Mouse (Mus musculus): ENCODE data around the gene Prdm2. TPM values are rescaled to one million over a fixed set of nuclear protein-coding genes. Genes with fewer than 3 reads are reported as not detected.

Gene Prdm2
- total and polyA plus RNA-seq, 3 experiments, result 9.3 to 22.0 (median 20.1) TPM

DNA sequence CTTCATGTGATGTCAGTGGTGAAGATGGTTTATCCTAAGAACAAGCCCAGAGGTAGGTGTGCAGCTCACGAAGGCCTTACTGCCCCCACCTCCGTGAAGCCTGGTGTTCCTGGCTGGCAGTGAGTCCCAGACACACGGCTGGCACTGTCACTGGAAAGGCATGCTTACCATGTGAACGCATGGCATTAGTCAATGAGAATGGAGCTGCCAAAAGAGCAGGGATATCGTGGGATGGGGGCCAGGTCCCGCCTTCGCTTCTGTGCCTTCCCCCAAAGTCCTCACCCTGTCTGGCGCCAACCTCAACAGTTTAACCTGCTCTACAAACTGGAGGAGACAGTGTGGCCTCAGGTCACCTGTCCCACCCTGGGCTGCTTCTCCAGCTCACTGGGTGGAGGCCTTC lies 92.8 kb downstream of the Prdm2 start:
- Histone ChIP-seq H3K27me3 (ENCODE audit: control insufficient read depth, insufficient read depth, low read length) (no peaks in the 10 kb centered on the region), H3K36me3 (ENCODE audit: control insufficient read depth, insufficient read depth, low read length) (peaks cover 3% of the 10 kb centered on the region; the same call in 1 of the 2 replicates), H3K4me3 (no peak overlapping the region), H3K9ac (ENCODE audit: low read depth, low read length) (no peak overlapping the region), H3K79me2 (replicated peaks; ENCODE audit: control insufficient read depth, insufficient read depth, low read length) (no peaks in the 10 kb centered on the region; the same call in 1 of the 2 replicates), H3K27ac (no peak overlapping the region), H3K4me1 (ENCODE audit: control insufficient read depth, insufficient read depth, low read length) (peaks cover 18% of the 10 kb centered on the region)
- 49% methylated on average over 8 of the region's 8 CpGs for WGBS
- no peak for TF ChIP-seq POLR2A (IDR thresholded peaks at IDR 0.05; ENCODE audit: insufficient read depth, low read depth, low read length)
- TF ChIP-seq EP300 (IDR thresholded peaks at IDR 0.05; ENCODE audit: insufficient read depth, low read depth, low read length), result 0 out of 2 replicates have a peak, but pooled peaks have one; percentile 63
- no peak for TF ChIP-seq CTCF (IDR thresholded peaks at IDR 0.05)
- DNase-seq, result peak; percentile 55 to 67
- intact Hi-C loops (cut with DNase I), result no loop called here

- TF ChIP-seq POLR2A (IDR thresholded peaks at IDR 0.05; ENCODE audit: insufficient read depth, low read depth, low read length), result no peak
- 0 out of 2 replicates have a peak, but pooled peaks have one; percentile 30 for TF ChIP-seq EP300 (IDR thresholded peaks at IDR 0.05; ENCODE audit: insufficient read depth, low read depth, low read length)
- Histone ChIP-seq H3K4me1 (ENCODE audit: control insufficient read depth, insufficient read depth, low read length) (peaks cover 18% of the 10 kb centered on the region), H3K4me3 (no peak overlapping the region), H3K79me2 (replicated peaks; ENCODE audit: control insufficient read depth, insufficient read depth, low read length) (no peaks in the 10 kb centered on the region; the same call in 1 of the 2 replicates), H3K9ac (ENCODE audit: low read depth, low read length) (no peak overlapping the region), H3K27ac (peak overlapping the region; percentile 12; the same call in 1 of the 2 replicates), H3K27me3 (ENCODE audit: control insufficient read depth, insufficient read depth, low read length) (no peaks in the 10 kb centered on the region), H3K36me3 (ENCODE audit: control insufficient read depth, insufficient read depth, low read length) (peaks cover 3% of the 10 kb centered on the region; the same call in 1 of the 2 replicates)
- DNase-seq, result peak; percentile 74 to 86
- 8% methylated on average over 4 of the region's 4 CpGs for WGBS
- intact Hi-C loops (cut with DNase I), result no loop called here
Observed at GRCm38 (mm10) chr4:143118843-143119242, 94.0 kb downstream of the Prdm2 start.

DNA sequence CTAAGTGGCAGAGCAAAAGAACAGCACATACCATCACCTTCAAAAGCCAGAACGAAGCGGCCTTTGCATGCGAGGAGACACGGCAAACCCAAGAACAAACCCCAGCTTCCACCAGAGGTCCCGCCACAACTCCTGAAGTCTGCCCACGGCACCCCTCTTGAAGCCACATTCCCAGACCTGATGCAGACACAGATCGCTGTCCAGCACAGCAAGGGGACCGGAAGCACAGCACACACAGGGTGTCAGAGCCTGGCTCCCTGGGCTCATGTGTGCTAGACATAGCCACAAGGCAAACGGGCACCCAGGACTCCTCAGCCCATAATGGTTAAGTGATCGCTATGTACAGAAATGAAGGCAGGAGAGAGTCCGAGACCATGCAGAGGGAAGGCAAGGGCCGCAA lies 96.9 kb downstream of the Prdm2 start:
- Histone ChIP-seq H3K27me3 (ENCODE audit: control insufficient read depth, insufficient read depth, low read length) (no peaks in the 10 kb centered on the region), H3K27ac (no peak overlapping the region), H3K4me3 (no peak overlapping the region), H3K79me2 (replicated peaks; ENCODE audit: control insufficient read depth, insufficient read depth, low read length) (no peaks in the 10 kb centered on the region; the same call in 1 of the 2 replicates), H3K36me3 (ENCODE audit: control insufficient read depth, insufficient read depth, low read length) (peaks cover 3% of the 10 kb centered on the region; the same call in 1 of the 2 replicates), H3K4me1 (ENCODE audit: control insufficient read depth, insufficient read depth, low read length) (peaks cover 18% of the 10 kb centered on the region), H3K9ac (ENCODE audit: low read depth, low read length) (no peak overlapping the region)
- 88% methylated on average over 12 of the region's 12 CpGs for WGBS
- TF ChIP-seq CTCF (IDR thresholded peaks at IDR 0.05), result no peak
- no peak for TF ChIP-seq POLR2A (IDR thresholded peaks at IDR 0.05; ENCODE audit: insufficient read depth, low read depth, low read length)
- no peak for TF ChIP-seq EP300 (IDR thresholded peaks at IDR 0.05; ENCODE audit: insufficient read depth, low read depth, low read length)
- intact Hi-C loops (cut with DNase I), result no loop called here
- DNase-seq, result no peak

DNA sequence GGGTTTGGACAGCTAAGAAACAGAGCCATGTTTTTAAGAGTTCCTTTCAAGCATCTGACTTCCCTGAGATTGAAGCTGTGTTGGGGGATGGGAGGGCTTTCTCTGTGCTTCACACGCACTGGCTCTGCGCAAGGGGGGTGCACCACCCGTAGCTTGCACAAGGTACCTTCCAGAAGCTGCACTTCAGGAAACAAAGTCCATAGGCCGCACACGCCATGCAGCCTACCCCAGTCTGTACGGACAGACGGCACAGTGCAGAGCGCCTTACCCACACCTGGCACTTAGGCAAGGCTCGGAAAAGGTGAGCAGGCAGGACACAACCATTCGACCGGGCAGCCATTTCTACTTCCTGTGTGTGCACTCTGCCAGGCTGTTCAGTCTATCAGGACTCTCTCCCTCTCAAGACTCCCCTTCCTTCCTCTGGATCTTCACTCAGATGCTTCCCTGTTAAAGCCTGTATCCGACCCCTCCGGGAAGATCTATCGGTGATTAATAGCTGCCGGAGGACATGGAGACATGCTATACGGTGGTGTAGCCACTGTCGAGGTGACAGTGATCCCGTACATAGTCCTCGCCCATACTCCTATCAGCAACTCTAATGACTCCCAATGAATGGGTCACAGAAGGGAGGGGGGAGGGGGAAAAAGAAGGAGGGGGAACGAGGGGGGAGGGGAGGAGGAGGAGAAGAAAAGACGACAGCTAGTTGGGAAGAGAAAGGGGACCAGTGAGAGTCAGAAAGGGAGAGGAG lies 98.4 kb downstream of the Prdm2 start:
- Histone ChIP-seq H3K27me3 (ENCODE audit: control insufficient read depth, insufficient read depth, low read length) (no peaks in the 10 kb centered on the region), H3K9ac (ENCODE audit: low read depth, low read length) (no peak overlapping the region), H3K4me1 (ENCODE audit: control insufficient read depth, insufficient read depth, low read length) (peaks cover 8% of the 10 kb centered on the region), H3K79me2 (replicated peaks; ENCODE audit: control insufficient read depth, insufficient read depth, low read length) (no peaks in the 10 kb centered on the region; the same call in 1 of the 2 replicates), H3K4me3 (no peak overlapping the region), H3K27ac (no peak overlapping the region), H3K36me3 (ENCODE audit: control insufficient read depth, insufficient read depth, low read length) (no peaks in the 10 kb centered on the region)
- no peak for TF ChIP-seq EP300 (IDR thresholded peaks at IDR 0.05; ENCODE audit: insufficient read depth, low read depth, low read length)
- no peak for TF ChIP-seq CTCF (IDR thresholded peaks at IDR 0.05)
- no peak for TF ChIP-seq POLR2A (IDR thresholded peaks at IDR 0.05; ENCODE audit: insufficient read depth, low read depth, low read length)
- intact Hi-C loops (cut with DNase I), result no loop called here
- no peak for DNase-seq
- WGBS, result 71% methylated on average over 21 of the region's 21 CpGs

DNA sequence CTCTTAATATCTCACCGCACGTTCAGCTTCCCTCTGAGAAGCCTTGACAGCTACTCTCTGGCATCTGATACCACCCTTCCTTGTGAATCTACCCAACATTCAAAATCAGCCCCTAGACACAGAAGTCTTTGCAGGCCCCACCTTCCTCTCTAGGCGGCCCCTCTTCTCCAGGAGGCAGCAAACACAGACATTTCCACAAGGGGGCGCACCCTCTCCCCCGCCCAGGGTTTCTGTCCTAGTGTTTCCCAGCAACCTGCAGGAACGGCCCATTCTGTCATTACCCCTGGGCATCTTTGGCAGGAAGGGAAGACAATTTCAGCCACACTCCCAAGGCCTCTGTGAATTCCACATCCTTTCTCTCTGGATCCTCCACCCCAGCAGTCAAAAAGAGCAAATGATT lies 99.8 kb downstream of the Prdm2 start:
- no peak overlapping the region for H3K4me3 ChIP-seq
- no peak overlapping the region for H3K27ac ChIP-seq
- DNase-seq, result peak; percentile 72 to 79
- TF ChIP-seq EP300 (IDR thresholded peaks at IDR 0.05; ENCODE audit: insufficient read depth, low read depth, low read length) (no peak), CTCF (IDR thresholded peaks at IDR 0.05) (peak; percentile 94), POLR2A (IDR thresholded peaks at IDR 0.05; ENCODE audit: insufficient read depth, low read depth, low read length) (no peak)
- no peaks in the 10 kb centered on the region; the same call in 1 of the 2 replicates for H3K79me2 ChIP-seq (replicated peaks; ENCODE audit: control insufficient read depth, insufficient read depth, low read length)
- no peaks in the 10 kb centered on the region for H3K27me3 ChIP-seq (ENCODE audit: control insufficient read depth, insufficient read depth, low read length)
- H3K4me1 ChIP-seq (ENCODE audit: control insufficient read depth, insufficient read depth, low read length), result peaks cover 3% of the 10 kb centered on the region; the same call in 1 of the 2 replicates
- H3K9ac ChIP-seq (ENCODE audit: low read depth, low read length), result no peak overlapping the region
- WGBS, result 43% methylated on average over 6 of the region's 6 CpGs
- no peaks in the 10 kb centered on the region for H3K36me3 ChIP-seq (ENCODE audit: control insufficient read depth, insufficient read depth, low read length)
- intact Hi-C loops (cut with DNase I), result loop anchor here (1.0 to 2.0 kb wide), 3 partner anchors 50 to 126 kb away; partner anchors contain the start of gene Prdm2

GRCm38 (mm10) chr4:143112439-143112838 lies 100.4 kb downstream of the Prdm2 start:
- no peak for TF ChIP-seq EP300 (IDR thresholded peaks at IDR 0.05; ENCODE audit: insufficient read depth, low read depth, low read length)
- TF ChIP-seq CTCF (IDR thresholded peaks at IDR 0.05), result no peak
- no peak for TF ChIP-seq POLR2A (IDR thresholded peaks at IDR 0.05; ENCODE audit: insufficient read depth, low read depth, low read length)
- no peak for DNase-seq
- Histone ChIP-seq H3K36me3 (ENCODE audit: control insufficient read depth, insufficient read depth, low read length) (no peaks in the 10 kb centered on the region), H3K4me1 (ENCODE audit: control insufficient read depth, insufficient read depth, low read length) (peaks cover 3% of the 10 kb centered on the region; the same call in 1 of the 2 replicates), H3K79me2 (replicated peaks; ENCODE audit: control insufficient read depth, insufficient read depth, low read length) (no peaks in the 10 kb centered on the region; the same call in 1 of the 2 replicates), H3K4me3 (no peak overlapping the region), H3K27ac (no peak overlapping the region), H3K27me3 (ENCODE audit: control insufficient read depth, insufficient read depth, low read length) (no peaks in the 10 kb centered on the region), H3K9ac (ENCODE audit: low read depth, low read length) (no peak overlapping the region)
- 90% methylated on average over 2 of the region's 2 CpGs for WGBS
- intact Hi-C loops (cut with DNase I), result loop anchor here (2.0 kb wide), 2 partner anchors 50 to 126 kb away; no protein-coding TSS in a partner anchor
